ENCODE assay signal across 10 mouse cellular contexts in genomic region chr12:79796260-79796659, GRCm38 (mm10).
DNase-seq lines count a peak whose midpoint lies in the region; ATAC-seq and TF ChIP-seq lines count a peak whose summit lies in the region.
"Had no signal": no experiment of that assay in that cellular context is flagged by ENCODE, and none has a peak within 500 bp of the region (broad histone marks: within the 10 kb centered on the region; RNA-seq: fewer than 3 reads in every experiment).

No protein-coding gene starts in this region.

- no peaks in the 10 kb centered on the region for H3K36me3 ChIP-seq in intestine, embryonic 16.5 days (ENCODE audit: control insufficient read depth, insufficient read depth, low read length)
- no peaks in the 10 kb centered on the region for H3K36me3 ChIP-seq in intestine, postnatal 0 days (ENCODE audit: control insufficient read depth, insufficient read depth)
- H3K36me3 ChIP-seq in heart, embryonic 15.5 days = no peaks in the 10 kb centered on the region
- no peaks in the 10 kb centered on the region for H3K36me3 ChIP-seq in kidney, postnatal 0 days (ENCODE audit: insufficient read depth, low read length)
- H3K36me3 ChIP-seq: embryonic facial prominence, embryonic 12.5 days had no signal

- no peak overlapping the region for H3K4me2 ChIP-seq in intestine, embryonic 16.5 days (ENCODE audit: low read depth, low read length)
- no peak overlapping the region for H3K4me2 ChIP-seq in intestine, postnatal 0 days (replicated peaks; ENCODE audit: low read depth)
- no peak overlapping the region for H3K4me2 ChIP-seq in heart, embryonic 15.5 days
- H3K4me2 ChIP-seq in kidney, postnatal 0 days (ENCODE audit: low read length) = no peak overlapping the region
- H3K4me2 ChIP-seq: embryonic facial prominence, embryonic 12.5 days had no signal

- H3K27me3 ChIP-seq in intestine, embryonic 16.5 days (replicated peaks; ENCODE audit: control insufficient read depth, insufficient read depth, low read length) = no peaks in the 10 kb centered on the region
- no peaks in the 10 kb centered on the region for H3K27me3 ChIP-seq in intestine, postnatal 0 days (replicated peaks; ENCODE audit: control insufficient read depth, insufficient read depth, low read length)
- no peaks in the 10 kb centered on the region for H3K27me3 ChIP-seq in heart, embryonic 15.5 days
- no peaks in the 10 kb centered on the region for H3K27me3 ChIP-seq in kidney, postnatal 0 days (ENCODE audit: insufficient read depth, low read length)
- H3K27me3 ChIP-seq: embryonic facial prominence, embryonic 12.5 days had no signal

- H3K9me3 ChIP-seq in intestine, embryonic 16.5 days (ENCODE audit: control insufficient read depth, low read length) = no peaks in the 10 kb centered on the region
- no peaks in the 10 kb centered on the region for H3K9me3 ChIP-seq in intestine, postnatal 0 days (ENCODE audit: control insufficient read depth)
- H3K9me3 ChIP-seq in heart, embryonic 15.5 days (replicated peaks) = no peaks in the 10 kb centered on the region
- H3K9me3 ChIP-seq in kidney, postnatal 0 days (replicated peaks; ENCODE audit: low read length) = no peaks in the 10 kb centered on the region
- H3K9me3 ChIP-seq: embryonic facial prominence, embryonic 12.5 days had no signal

- DNase-seq in kidney, postnatal 0 days (ENCODE audit: low spot score) = peak; percentile 76
- DNase-seq in retina, embryonic 14.5 days (ENCODE audit: low spot score) = peak; percentile 26
- no peak for DNase-seq in B cell, adult 2 months
- DNase-seq in natural killer cell, adult 2 months (ENCODE audit: low spot score in 2 of 2) = no peak
- DNase-seq: cerebellum, adult 11-12 months had no signal

- H3K4me3 ChIP-seq in intestine, embryonic 16.5 days (ENCODE audit: low read length) = no peak overlapping the region
- no peak overlapping the region for H3K4me3 ChIP-seq in intestine, postnatal 0 days (ENCODE audit: low read depth, low read length)
- H3K4me3 ChIP-seq in heart, embryonic 15.5 days = no peak overlapping the region
- no peak overlapping the region for H3K4me3 ChIP-seq in kidney, postnatal 0 days (replicated peaks; ENCODE audit: low read depth, low read length)
- H3K4me3 ChIP-seq: embryonic facial prominence, embryonic 12.5 days had no signal

- no peak overlapping the region for H3K9ac ChIP-seq in intestine, embryonic 16.5 days (ENCODE audit: low read depth, low read length)
- no peak overlapping the region for H3K9ac ChIP-seq in intestine, postnatal 0 days (ENCODE audit: low read depth, low read length)
- H3K9ac ChIP-seq in heart, embryonic 15.5 days = no peak overlapping the region
- H3K9ac ChIP-seq in kidney, postnatal 0 days (ENCODE audit: low read depth, low read length) = no peak overlapping the region
- H3K9ac ChIP-seq: embryonic facial prominence, embryonic 12.5 days; liver, embryonic 14.5 days had no signal

- H3K4me1 ChIP-seq in intestine, embryonic 16.5 days (ENCODE audit: control insufficient read depth, insufficient read depth, low read length) = peaks cover 9% of the 10 kb centered on the region; the same call in 1 of the 2 replicates
- H3K4me1 ChIP-seq in intestine, postnatal 0 days (replicated peaks; ENCODE audit: control insufficient read depth, insufficient read depth, low read length) = no peaks in the 10 kb centered on the region
- peaks cover 35% of the 10 kb centered on the region for H3K4me1 ChIP-seq in heart, embryonic 15.5 days (replicated peaks)
- H3K4me1 ChIP-seq in kidney, postnatal 0 days (replicated peaks; ENCODE audit: insufficient read depth, low read length) = peaks cover 8% of the 10 kb centered on the region; the same call in 1 of the 2 replicates

- peak overlapping the region; percentile 55; the same call in 1 of the 2 replicates for H3K27ac ChIP-seq in intestine, embryonic 16.5 days (ENCODE audit: low read length)
- H3K27ac ChIP-seq in intestine, postnatal 0 days (ENCODE audit: low read depth, low read length) = no peak overlapping the region
- peak overlapping the region; percentile 60 for H3K27ac ChIP-seq in heart, embryonic 15.5 days
- H3K27ac ChIP-seq in kidney, postnatal 0 days = peak overlapping the region; percentile 70; the same call in 1 of the 2 replicates
- H3K27ac ChIP-seq: liver, embryonic 14.5 days had no signal

- no peak for ATAC-seq in intestine, embryonic 16.5 days
- ATAC-seq in intestine, postnatal 0 days = no peak
- no peak; the same call in 1 of the 2 replicates for ATAC-seq in heart, embryonic 15.5 days (replicated peaks; ENCODE audit: insufficient number of reproducible peaks, insufficient read depth, low FRiP score, low read depth)
- no peak for ATAC-seq in kidney, postnatal 0 days (replicated peaks; ENCODE audit: low FRiP score, low read depth)

- 67% methylated on average over 6 of the region's 6 CpGs for WGBS in intestine, embryonic 16.5 days
- 76% methylated on average over 6 of the region's 6 CpGs for WGBS in intestine, postnatal 0 days
- 62% methylated on average over 6 of the region's 6 CpGs for WGBS in heart, embryonic 15.5 days
- WGBS in kidney, postnatal 0 days = 59% methylated on average over 6 of the region's 6 CpGs

- TF ChIP-seq CTCF in intestine, postnatal 0 days (IDR thresholded peaks at IDR 0.05; ENCODE audit: low read depth) = no peak
- no peak for TF ChIP-seq CTCF in kidney, postnatal 0 days (IDR thresholded peaks at IDR 0.05; ENCODE audit: low read depth)

Comparison
In these comparisons a context has a peak if more than half of its experiments do, and no peak if none do; other contexts are left out.
1. DNase-seq: peak in kidney, postnatal 0 days (single experiment) and retina, embryonic 14.5 days (single experiment); none in B cell, adult 2 months (0 of 2) and natural killer cell, adult 2 months (0 of 2).